Mouse (Mus musculus) 3134 (cell line): ENCODE measurements around the gene Smtn.

ENCODE experiments used
- DNase-seq: peaks from one replicate; pipeline ENCODE4 v3.0.0-alpha.2; 2011; ENCODE audit warnings: low spot score; ENCODE audit not compliant: insufficient read length; ENCODE audit errors: extremely low read depth

Gene Smtn

DNA sequence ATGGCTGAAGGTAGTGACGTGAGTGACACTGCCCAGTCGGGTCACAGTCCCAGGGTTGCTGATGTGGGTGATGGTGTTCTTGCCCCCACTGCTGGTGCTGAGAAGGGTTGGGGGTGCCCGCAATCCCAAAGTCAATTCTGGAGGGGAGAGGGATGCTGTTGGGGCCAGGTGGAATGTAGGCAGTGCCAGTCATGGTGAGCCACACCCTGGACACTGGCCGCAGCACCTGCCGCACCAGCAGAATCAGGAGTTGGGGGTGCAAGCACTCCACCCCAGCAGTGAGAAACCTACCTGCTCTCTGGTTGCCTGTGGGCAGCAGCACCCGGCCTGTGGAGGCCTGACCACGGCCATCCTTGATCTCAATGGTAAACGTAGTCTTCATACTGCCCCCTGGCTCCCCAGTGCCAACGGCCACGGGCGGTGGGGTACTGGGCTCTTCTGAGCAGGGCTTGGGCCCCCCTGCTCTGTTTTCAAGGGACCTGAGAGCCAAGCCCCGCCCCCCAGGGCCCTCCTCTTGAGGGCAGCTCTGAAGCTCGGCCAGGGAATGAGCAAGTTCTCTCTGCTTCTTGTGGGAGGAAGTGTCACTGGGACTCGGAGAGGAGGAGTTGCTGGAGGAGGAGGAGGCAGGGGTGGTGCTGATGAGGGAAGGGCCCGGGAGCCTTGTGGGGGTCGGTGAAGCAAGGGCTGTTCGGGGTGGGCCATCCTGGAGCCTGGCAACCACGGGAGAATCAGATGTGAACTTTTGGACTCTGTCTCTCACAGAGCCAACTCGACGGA lies 10.7 kb downstream of the Smtn start:
- no peak for DNase-seq

GRCm38 (mm10) chr11:3528208-3528607 lies 12.2 kb downstream of the Smtn start:
- no peak for DNase-seq

GRCm38 (mm10) chr11:3527766-3528165 lies 12.6 kb downstream of the Smtn start:
- DNase-seq = no peak

GRCm38 (mm10) chr11:3526979-3527738 lies 13.3 kb downstream of the Smtn start:
- no peak for DNase-seq

- DNase-seq = no peak
Measured at GRCm38 (mm10) chr11:3526207-3526606, 14.2 kb downstream of the Smtn start.

DNA sequence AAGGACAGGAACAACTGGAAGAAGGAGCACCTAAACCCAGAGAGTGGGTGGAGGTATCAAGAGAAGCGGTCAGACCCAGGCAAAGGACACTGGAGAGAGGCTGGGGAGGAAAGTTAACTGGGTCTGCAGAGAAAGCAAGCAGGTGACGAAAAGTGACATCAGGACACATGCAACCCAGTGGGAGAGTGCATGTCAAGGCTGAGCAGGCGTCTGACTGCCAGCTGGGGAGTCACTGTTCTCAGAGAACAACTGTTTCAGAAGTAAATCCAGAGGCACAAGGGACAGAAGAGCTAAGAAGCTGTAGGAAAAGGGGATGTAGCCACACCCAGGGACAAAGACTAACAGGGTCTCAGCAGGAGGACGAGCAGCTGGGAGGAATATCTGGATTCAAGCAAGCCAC lies 14.9 kb downstream of the Smtn start:
- DNase-seq = no peak

DNA sequence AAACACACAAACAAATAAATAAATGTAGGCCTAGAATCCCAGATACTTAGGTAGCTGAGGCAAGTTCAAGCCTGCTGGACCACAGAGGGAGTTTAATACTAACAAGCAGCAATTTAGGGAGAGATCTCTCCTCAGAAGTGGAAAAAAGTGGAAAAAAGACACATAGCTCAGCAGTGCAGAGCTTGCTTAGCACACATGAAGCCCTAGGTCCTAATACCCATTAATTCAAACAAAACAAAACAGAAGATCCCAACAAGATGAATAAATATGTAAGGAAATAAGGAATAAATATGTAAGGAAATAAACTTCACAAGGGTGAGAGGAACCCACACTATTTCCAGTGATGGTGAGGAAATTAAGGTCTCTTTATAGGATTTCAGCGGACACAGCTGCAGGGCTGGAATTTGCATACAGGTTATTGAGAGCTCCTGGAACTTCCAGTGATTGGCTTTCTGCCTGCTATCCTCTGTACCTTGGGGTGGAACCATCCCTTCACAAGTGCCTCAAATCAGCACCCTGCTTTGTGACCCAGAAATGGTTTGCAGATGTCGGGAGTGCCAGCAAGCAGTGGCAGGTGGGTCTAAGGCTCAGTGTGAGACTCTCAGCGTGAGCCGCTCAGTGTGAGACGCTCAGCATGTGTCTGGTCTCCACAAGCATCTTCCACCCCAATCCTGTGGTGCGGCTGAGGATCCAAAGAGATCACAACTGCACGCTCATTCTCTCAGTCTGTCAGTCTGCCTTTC lies 16.4 kb downstream of the Smtn start:
- DNase-seq = no peak

- no peak for DNase-seq
Measured at GRCm38 (mm10) chr11:3522285-3523000, 18.0 kb downstream of the Smtn start.

GRCm38 (mm10) chr11:3521339-3522224 lies 18.8 kb downstream of the Smtn start:
- no peak for DNase-seq

DNA sequence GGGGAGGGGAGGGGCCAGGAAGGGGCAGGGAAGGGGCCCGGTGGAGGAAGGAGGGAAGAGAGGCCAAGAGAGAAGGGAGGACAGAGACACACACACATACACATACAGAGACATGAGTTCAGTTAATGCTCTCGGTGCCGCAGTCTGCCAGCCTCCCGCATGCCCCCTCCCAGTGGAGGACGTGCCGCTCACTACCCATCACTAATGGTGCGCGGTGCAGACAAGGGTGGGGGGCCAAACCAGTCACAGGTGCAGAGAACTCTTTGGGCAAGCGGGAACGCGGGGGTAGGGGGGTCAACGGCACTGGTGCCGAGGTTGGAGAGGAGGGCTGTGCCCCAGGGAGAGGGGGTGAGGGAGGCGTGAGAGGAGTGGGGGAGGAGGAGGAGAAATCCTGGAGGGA lies 19.5 kb downstream of the Smtn start:
- no peak for DNase-seq

GRCm38 (mm10) chr11:3519756-3520398 lies 20.5 kb downstream of the Smtn start:
- no peak for DNase-seq

DNA sequence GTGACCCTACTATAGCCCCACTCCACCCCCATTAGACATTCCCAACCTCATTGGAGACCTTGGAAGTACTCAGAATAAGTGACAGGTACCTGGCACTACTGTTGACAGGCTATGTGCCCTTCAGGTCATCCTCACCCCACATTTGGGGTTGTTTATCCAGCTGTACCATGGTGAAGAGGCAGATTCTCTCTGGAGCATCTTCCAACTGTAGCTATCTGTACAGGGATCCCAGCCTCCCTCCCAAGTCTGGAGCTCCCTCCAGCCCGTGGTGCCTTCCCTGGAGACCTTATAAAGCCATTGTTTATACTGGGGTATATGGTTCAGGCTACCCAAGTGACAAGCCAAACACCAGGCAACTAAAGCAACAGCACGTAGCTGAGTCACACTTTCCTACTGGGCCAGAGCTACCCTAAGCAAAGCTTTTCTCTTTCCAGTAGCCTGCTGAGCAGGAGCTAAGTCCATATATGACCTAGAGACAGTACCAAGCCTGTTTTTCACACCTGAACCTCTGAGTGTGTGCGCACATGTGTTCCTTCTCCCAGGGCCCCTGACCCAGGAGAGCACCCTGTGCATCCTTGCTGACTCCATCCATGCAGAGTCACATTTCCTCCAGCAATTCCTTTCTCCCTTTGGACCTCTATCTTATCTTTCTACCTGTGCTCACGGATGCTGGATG lies 21.2 kb downstream of the Smtn start:
- DNase-seq = no peak

DNA sequence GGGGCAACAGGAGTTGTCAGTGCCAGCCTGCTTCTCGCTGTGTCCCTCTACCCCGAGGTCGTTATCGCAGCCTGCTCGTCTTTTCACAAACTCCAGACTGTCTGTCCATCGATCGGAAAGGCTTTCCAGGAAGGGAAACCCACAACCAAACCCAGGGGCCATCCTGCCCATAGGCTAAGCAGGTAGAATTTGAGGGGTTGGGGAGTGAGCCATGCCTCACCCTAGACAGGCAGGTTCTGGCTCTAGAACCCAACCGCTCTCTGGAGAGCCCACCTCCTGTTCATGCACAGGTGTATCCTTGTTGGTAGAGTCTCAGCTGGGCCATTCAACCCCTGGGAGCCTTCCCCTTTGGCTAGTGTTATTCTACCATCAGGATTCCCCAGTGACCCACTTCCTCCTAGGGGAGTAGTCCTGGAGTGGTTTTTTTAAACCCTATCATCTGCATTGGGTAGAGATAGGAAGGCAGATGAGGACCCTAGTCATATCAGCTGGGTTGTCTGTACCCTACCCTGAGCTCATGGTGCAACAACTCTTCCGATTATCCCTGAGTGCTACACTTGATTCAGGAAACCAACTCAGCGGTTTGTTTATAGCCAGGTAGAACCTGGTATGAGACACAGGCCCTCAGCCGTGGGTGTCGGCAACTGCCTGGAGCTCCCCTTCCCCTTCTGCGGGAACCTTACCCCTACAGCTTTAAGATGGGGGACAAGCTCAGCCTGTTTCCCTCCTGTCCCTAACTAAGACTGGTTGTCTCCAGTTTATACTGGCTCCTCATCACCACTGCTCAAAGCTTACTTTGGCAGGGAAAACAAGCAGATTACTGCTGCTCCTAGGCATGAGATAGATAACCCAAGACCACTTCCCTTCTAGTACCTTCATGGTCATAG lies 22.3 kb downstream of the Smtn start:
- no peak for DNase-seq

DNA sequence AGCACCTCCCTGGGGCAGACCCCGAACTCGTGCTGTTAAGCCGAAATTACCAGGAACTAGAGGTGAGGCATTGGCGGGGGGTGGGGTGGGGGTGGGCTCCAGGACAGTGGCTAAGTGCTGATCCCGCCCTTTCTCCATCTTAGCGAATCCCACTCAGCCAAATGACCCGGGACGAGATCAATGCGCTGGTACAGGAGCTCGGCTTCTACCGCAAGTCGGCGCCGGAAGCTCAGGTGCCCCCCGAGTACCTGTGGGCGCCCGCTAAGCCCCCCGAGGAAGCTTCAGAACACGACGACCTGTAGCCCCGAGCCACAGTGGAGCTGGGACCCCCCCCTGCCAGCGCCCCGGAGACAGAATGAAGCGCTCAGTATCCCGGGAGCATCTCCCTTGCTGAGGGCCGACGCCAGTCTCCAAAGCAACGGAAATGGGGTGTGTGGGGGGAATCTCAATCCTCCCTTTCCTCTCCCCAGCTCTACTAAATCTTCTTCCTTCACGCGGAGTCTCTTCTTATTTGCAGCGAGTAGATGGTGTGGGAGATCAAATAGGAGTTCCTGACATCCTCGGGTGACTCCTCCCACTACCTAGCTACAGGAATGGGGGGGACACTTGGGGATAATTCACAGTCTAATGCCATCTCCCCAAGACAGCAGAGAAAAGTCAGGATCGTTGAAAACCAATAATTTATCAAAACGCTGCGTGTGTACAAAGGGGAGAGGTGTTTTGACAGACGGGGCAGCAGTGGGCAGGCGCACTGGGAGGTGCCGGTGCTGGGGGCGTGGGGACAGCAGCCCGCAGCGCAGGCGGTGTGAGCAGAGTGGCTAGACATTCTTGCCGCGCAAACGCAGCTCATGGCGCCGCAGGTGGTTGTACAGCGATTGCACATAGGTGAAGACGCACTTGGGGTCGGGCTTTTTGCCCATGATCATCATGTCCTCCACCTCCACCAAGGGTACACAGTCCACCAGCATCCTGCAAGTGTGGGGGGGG lies 23.3 kb downstream of the Smtn start:
- DNase-seq = no peak

GRCm38 (mm10) chr11:3516121-3516520 lies 24.3 kb downstream of the Smtn start:
- no peak for DNase-seq

- DNase-seq = no peak
Measured at GRCm38 (mm10) chr11:3515637-3516036, 24.8 kb downstream of the Smtn start.

GRCm38 (mm10) chr11:3515216-3515615 lies 25.2 kb downstream of the Smtn start:
- DNase-seq = no peak
